Mouse (Mus musculus): ENCODE data around the gene Dcun1d1. TPM values are rescaled to one million over a fixed set of nuclear protein-coding genes. Genes with fewer than 3 reads are reported as not detected.

Gene Dcun1d1
- total RNA-seq, 2 experiments from 2014 or later, result 65.0 to 72.9 TPM

Other genes with a start within 250 kb of the Dcun1d1 start
- gene Atp11b, start 183.3 kb downstream of the Dcun1d1 start, total RNA-seq (2021), result 10 to 100 TPM; 74.2 to 89.9 TPM
- 10 to 100 TPM; 27.4 to 39.4 TPM for gene Mccc1, start 63.2 kb upstream of the Dcun1d1 start, total RNA-seq (2021)
- gene Ccdc144b, start 116.1 kb upstream of the Dcun1d1 start, total RNA-seq (2021), result not detected
- gene Acad9, start 128.5 kb upstream of the Dcun1d1 start, total RNA-seq (2021), result 10 to 100 TPM; 44.9 to 47.2 TPM
- 10 to 100 TPM; 15.3 to 17.6 TPM for gene D3Ertd254e, start 213.6 kb upstream of the Dcun1d1 start, total RNA-seq (2021)